Mouse (Mus musculus): ENCODE results near the gene Ddx41.

The Ddx41 gene

DNA sequence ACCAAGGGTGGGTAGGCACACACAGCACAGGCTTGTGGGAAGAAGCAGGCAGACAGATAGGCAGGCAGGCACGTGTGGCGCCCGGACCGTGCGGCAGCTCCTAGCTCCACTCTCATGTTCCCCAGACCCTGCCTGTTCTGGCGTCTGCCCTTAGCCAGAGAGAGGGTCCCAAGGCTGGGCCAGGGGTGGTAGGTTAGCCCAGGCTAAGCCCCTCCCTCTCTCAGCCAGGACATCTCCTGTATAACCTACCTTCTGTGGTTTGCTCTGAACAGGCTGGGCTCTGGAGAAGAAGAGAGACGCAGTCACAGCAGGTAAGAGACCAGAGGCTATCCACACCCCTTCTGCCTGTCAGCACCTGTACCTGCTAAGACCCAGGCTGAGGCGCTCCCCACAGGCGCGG lies 27.9 kb downstream of the Ddx41 start:
- DNase-seq (ENCODE audit: low read depth, low spot score), result peak; percentile 18

- DNase-seq (ENCODE audit: low read depth, low spot score), result peak; percentile 80
These were observed 28.6 kb downstream of the Ddx41 start for GRCm38 (mm10) chr13:55507877-55508276.

DNA sequence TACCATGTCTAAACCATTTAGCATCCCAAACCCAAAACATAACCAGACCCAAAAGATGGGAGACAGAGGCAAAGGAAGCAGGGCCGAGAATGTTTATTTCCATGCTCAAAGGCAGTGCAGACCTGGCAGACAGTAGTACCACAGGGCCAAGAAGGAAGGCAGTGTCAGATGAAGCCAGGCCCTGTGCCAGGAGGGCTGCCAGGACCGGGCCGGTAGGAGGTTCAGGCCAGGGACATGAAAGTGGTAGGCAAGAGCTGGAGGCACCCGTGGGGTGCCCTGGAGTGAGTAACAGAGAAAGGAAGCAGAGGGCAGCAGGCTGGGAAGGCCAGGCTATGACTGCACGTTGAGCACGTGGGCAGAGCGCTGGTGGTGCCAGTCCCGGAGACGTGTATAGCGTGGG lies 29.8 kb downstream of the Ddx41 start:
- no peak for DNase-seq (ENCODE audit: low read depth, low spot score)

DNA sequence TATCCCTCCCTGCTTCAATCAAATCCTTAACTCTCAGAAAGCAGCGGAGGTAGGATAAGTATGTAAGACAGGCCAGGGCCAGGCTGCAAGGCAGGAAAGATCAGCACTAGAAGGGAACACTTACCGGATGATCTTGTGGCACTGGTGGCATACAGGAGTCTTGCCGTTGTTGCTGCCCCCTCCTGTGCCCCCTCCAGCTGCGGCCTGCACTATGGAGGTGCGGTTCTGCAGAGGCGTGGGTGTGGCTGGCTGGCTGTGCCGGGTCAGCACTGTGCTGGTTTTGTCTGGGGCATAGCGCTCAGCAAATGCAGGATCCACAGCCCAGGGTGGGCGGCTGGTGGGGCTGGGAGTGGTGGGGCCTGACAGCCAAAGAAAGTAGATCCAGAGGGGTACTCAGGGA lies 30.6 kb downstream of the Ddx41 start:
- no peak for DNase-seq (ENCODE audit: low read depth, low spot score)

- no peak for DNase-seq (ENCODE audit: low read depth, low spot score)
These were observed 32.1 kb downstream of the Ddx41 start for GRCm38 (mm10) chr13:55504390-55504789.

DNA sequence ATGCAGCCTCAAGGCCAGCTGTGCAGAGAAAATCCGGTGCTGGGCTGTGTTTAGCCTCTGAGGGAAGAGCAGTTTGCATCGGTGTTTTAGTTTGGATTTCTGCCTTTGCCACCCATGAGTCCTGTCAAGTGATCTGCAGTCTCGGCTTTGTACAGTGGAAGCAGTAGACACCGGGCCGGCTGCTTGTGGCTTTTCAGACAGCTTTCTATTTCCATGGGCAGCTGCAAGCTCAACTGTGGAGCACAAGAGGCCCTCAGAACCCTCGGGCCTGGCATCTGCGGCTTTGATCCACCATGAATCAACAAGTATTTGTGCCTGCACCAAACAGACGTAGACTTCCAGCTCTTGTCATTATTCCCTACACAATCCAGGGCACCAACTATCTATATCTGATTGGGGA lies 34.1 kb downstream of the Ddx41 start:
- no peak for DNase-seq (ENCODE audit: low read depth, low spot score)

GRCm38 (mm10) chr13:55500575-55500974 lies 35.9 kb downstream of the Ddx41 start:
- DNase-seq (ENCODE audit: low read depth, low spot score), result no peak

DNA sequence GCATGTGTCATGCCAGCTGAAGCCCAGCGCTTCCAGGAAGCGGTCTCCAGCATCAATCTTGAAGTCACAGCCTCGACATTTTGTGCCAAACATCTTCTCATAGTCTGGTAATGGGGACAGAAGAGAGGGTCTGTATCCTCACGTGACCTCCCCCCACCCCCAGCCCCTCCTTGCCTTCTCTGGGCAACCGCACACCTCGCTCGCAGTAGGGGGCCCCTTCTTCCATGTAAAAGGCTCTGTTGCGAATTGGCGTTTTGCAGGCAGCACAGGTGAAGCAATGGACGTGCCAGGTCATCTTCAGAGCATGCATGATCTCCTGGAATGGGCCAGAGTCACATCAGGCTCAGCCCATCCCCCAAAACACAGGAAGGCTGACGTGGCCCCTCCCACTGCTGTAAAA lies 37.6 kb downstream of the Ddx41 start:
- no peak for DNase-seq (ENCODE audit: low read depth, low spot score)

- DNase-seq (ENCODE audit: low read depth, low spot score), result no peak
These were observed 39.8 kb downstream of the Ddx41 start for GRCm38 (mm10) chr13:55496661-55497060.

DNA sequence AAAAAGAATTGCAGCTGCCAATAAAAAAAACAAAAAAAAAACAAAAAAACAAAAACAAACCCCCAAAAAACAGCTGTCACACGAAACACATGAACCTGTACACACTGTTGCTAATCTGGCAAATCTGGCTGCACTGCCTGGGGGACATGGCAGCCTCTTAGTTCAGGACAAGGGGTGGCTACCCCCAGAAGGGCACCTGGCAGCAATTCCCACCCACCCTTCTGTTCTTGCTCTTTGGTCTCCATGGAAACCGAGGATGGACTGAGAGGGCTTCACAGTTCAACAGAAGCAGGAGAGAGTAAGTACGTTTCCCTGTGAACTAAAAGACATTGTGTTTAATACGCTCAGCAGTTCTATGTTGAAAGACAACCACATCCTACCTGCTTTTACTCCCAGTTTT lies 40.8 kb downstream of the Ddx41 start:
- no peak for DNase-seq (ENCODE audit: low read depth, low spot score)

DNA sequence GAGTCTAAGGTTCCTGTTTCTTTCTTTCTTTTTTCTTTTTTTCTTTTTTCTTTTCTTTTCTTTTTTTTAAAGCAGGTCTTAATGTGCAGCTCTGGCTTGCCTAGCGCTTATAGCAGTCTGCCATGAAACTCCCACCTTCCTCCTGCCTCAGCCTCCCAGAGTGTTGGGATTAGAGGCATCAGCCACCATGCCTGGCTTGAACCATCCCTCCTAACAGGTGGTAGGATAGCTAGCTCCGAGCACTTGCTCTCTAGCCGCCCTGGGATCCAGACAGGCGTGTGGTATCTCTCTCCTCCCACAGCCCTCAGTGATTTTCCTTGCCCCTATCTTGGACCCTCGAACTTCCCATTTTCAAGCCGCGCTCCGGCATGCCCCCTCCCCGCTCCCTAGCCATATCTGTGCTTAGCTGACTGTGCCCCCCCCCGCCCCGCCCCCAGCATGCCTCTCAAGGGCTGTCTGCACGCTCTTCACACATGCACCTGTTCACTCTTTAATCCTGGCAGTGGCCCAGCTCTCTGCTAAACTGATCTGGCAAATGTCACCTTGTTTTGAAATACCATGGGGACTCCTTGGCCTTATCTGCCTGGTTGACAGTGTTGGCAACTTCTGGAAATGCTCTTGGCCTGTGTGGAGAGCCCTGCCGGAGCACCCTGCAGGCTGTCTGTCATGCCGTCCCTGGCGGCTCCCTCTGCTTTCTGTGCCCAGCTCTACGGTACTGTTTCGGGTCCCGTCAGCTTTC lies 41.4 kb downstream of the Ddx41 start:
- DNase-seq (ENCODE audit: low read depth, low spot score), result no peak

- no peak for DNase-seq (ENCODE audit: low read depth, low spot score)
These were observed 42.2 kb downstream of the Ddx41 start for GRCm38 (mm10) chr13:55494257-55494656.

DNA sequence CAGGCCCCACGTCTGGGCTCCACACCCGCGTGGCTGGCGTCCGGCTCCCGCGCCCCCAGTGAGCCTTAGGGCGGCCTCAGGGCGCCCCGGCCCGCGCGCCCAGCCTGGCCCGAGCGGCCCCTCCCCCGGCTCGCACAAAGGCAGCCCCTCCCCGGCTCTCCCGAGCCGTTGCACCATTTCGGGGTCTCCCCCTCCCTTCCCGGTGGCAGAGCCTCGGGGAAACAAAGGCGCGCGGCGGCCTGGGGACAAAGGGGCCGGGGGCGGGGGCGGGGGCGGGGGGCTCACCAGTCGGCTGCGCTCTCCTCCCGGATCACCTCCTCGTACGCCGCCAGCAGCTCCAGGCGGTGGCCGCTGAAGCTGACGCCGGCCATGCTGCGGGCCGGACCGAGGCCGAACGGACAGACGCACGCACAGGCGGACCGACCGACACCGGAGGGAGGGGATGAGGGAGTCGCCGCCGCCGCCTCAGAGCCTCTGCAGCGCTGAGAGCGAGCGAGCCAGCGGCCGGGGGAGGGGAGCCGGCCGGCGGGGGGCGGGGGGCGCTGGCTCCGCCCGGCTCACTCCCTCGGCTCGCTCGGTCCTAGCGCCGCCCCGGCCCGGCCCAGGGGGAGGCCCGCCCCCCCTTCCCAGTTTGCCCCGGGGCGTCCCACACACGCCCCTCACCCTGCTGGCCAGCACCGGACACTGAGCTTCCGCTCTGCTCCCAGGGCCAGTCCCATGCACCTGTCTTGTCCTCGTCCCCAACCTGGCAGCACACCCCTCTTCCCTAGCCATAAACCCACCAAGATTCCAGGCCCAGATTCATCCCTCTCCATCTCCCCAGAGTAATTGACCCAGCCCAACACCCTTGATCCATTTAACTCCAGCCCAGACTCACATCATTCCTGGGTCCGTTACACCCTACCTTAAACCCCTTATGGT lies 48.6 kb downstream of the Ddx41 start, which contains the start of gene Dbn1:
Dbn1 (minus strand) TSS at position 534 of the 921 bp plus-strand sequence.
- DNase-seq (ENCODE audit: low read depth, low spot score), result no peak

GRCm38 (mm10) chr13:55486916-55487577 lies 49.4 kb downstream of the Ddx41 start:
- DNase-seq (ENCODE audit: low read depth, low spot score), result peak; percentile 35

- no peak for DNase-seq (ENCODE audit: low read depth, low spot score)
These were observed 50.2 kb downstream of the Ddx41 start for GRCm38 (mm10) chr13:55486029-55486794.

DNA sequence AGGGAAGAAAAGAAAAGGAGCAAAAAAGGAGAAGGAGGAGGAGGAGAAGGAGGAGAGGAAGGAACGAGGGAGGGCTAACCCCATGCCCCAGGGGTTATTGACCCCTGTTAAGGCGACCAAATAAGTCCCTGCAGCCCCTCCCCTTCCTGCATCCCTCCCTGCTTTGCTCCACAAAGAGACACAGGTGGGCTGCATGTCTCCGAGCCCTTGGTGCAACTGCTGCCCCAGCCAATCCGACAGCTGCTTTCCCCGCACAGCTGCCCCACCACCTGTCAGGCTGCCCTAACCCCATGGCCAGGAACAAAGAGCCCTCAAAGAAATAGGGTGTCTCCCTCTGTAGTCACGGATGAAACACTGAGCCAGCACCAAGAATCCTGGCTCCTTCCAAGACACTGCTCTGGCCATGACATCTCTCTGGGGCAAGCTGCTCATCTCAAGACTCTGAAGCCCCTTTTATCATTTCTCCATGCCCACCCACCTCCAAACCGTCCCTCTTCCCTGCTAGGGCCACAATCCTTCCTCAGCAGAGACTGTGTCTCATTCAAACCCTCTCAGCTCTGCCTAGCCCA lies 51.9 kb downstream of the Ddx41 start:
- no peak for DNase-seq (ENCODE audit: low read depth, low spot score)

DNA sequence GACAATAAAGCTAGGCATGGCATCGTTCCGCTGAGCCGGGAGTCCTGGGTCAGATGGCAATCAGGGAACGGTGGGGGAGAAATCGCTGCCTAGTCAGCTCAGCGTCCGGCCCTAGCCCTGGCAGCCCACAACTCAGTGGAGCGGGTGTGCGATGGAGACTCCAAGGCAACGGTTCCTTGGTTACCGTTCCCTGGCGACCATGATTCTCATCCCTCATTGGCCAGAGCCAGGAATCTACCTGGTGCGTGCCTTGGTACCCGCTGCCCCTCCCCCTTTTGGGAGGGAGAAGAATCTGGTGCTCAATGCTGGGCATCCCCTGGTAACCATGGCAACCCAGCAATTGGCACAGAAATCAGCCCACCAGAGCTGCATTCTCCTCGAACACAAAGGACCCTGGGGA lies 52.9 kb downstream of the Ddx41 start:
- peak; percentile 30 for DNase-seq (ENCODE audit: low read depth, low spot score)

DNA sequence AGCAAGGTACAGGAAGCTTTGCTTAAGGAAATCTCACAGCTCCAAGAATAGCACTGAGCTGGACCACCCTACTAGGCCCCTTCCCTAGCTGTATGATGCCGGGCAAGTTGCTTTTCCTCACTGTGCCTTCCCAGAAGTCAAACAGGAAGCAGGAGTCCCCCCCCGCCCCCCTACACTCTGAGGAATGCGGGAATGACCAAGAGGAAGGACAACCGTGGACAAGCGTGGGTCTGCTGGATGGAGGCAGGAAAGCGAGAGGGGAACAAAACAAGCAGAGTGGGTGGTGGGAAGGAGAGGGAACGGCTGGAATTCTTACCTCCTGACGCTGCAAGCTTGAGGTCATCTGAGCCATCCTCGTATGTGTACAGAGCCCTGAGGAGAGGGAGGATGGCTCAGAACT lies 53.4 kb downstream of the Ddx41 start:
- DNase-seq (ENCODE audit: low read depth, low spot score), result no peak

- DNase-seq (ENCODE audit: low read depth, low spot score), result no peak
These were observed 53.9 kb downstream of the Ddx41 start for GRCm38 (mm10) chr13:55482542-55482941.
